Mouse (Mus musculus) brain, embryonic 14.5 days (tissue): ENCODE measurements around the gene Ufsp1.

ENCODE experiments used
- CTCF ChIP-seq: fragments of 200-500 bp; IDR thresholded peaks from 2 replicates; pipeline ENCODE4 v1.5.1; 2012; ENCODE audit warnings: inconsistent platforms, mild to moderate bottlenecking, moderate library complexity, borderline replicate concordance; ENCODE audit not compliant: insufficient read depth, insufficient read length; ENCODE audit errors: extremely low read depth
- POLR2A ChIP-seq: fragments of 200-500 bp; IDR thresholded peaks from 2 replicates; pipeline ENCODE4 v1.6.1; 2012; ENCODE audit warnings: mild to moderate bottlenecking, inconsistent platforms, borderline replicate concordance; ENCODE audit not compliant: poor library complexity, insufficient read depth, insufficient read length, severe bottlenecking; ENCODE audit errors: extremely low read depth

- TF ChIP-seq CTCF (no peak), POLR2A (no peak)
These were observed 49.4 kb downstream of the Ufsp1 start for GRCm38 (mm10) chr5:137343869-137344268.
